In genomic region chr6:97346932-97347331, GRCm38 (mm10) we compare ENCODE assay signal across 22 mouse cellular contexts.
DNase-seq lines count a peak whose midpoint lies in the region; ATAC-seq and TF ChIP-seq lines count a peak whose summit lies in the region.
"Had no signal": no experiment of that assay in that cellular context is flagged by ENCODE, and none has a peak within 500 bp of the region (broad histone marks: within the 10 kb centered on the region; RNA-seq: fewer than 3 reads in every experiment).

No protein-coding gene starts in this region.

- no peaks in the 10 kb centered on the region for H3K36me3 ChIP-seq in lung, embryonic 14.5 days (ENCODE audit: insufficient read depth)
- H3K36me3 ChIP-seq in lung, postnatal 0 days (ENCODE audit: insufficient read depth, low read length) = no peaks in the 10 kb centered on the region
- H3K36me3 ChIP-seq: embryonic facial prominence, embryonic 12.5 days; neural tube, embryonic 15.5 days had no signal

- peak; percentile 4 for DNase-seq in adrenal gland, adult 2 months
- no peak for DNase-seq in adrenal gland, postnatal 4 days (ENCODE audit: low spot score in 2 of 2)
- peak; percentile 21 for DNase-seq in kidney, adult 9 months
- no peak for DNase-seq in kidney, postnatal 36 days
- DNase-seq in lung, embryonic 14.5 days = no peak
- DNase-seq in lung, postnatal 0 days (ENCODE audit: low spot score) = no peak
- DNase-seq in cerebellum, postnatal 36 days = no peak
- DNase-seq in cerebellum, adult 11-12 months = no peak
- DNase-seq: adrenal gland, adult 8-10 months; cerebellum, adult 9-11 months; gastrocnemius, postnatal 25 days; lung, postnatal 10 days; thymus, postnatal 14 days had no signal

- peaks cover 11% of the 10 kb centered on the region for H3K4me1 ChIP-seq in lung, embryonic 14.5 days (ENCODE audit: insufficient read depth)
- H3K4me1 ChIP-seq in lung, postnatal 0 days (ENCODE audit: insufficient read depth, low read depth, low read length) = no peaks in the 10 kb centered on the region

- no peaks in the 10 kb centered on the region for H3K9me3 ChIP-seq in lung, embryonic 14.5 days (ENCODE audit: low read depth, low read length)
- H3K9me3 ChIP-seq in lung, postnatal 0 days (ENCODE audit: low read length) = no peaks in the 10 kb centered on the region
- H3K9me3 ChIP-seq: embryonic facial prominence, embryonic 12.5 days; heart, embryonic 10.5 days; hindbrain, embryonic 10.5 days; neural tube, embryonic 15.5 days had no signal

- H3K4me3 ChIP-seq in lung, embryonic 14.5 days (ENCODE audit: low read depth, low read length) = no peak overlapping the region
- no peak overlapping the region for H3K4me3 ChIP-seq in lung, postnatal 0 days (ENCODE audit: low read depth, low read length)
- H3K4me3 ChIP-seq: embryonic facial prominence, embryonic 12.5 days; erythroblast, embryonic 14.5 days; heart, embryonic 10.5 days; hindbrain, embryonic 10.5 days; neural tube, embryonic 15.5 days had no signal

- no peak overlapping the region for H3K9ac ChIP-seq in lung, embryonic 14.5 days
- no peak overlapping the region for H3K9ac ChIP-seq in lung, postnatal 0 days (replicated peaks; ENCODE audit: low read depth)
- H3K9ac ChIP-seq: embryonic facial prominence, embryonic 12.5 days; liver, embryonic 14.5 days; neural tube, embryonic 15.5 days had no signal

- H3K27me3 ChIP-seq in lung, embryonic 14.5 days (ENCODE audit: insufficient read depth, low read length) = no peaks in the 10 kb centered on the region
- no peaks in the 10 kb centered on the region for H3K27me3 ChIP-seq in lung, postnatal 0 days (replicated peaks; ENCODE audit: insufficient read depth, low read length)
- H3K27me3 ChIP-seq: embryonic facial prominence, embryonic 12.5 days; neural tube, embryonic 15.5 days had no signal

- no peak for TF ChIP-seq EP300 in lung, postnatal 0 days (IDR thresholded peaks at IDR 0.05)

- TF ChIP-seq CTCF in lung, embryonic 14.5 days (IDR thresholded peaks at IDR 0.05; ENCODE audit: low read depth) = no peak
- no peak for TF ChIP-seq CTCF in lung, postnatal 0 days (IDR thresholded peaks at IDR 0.05)

- H3K4me2 ChIP-seq in lung, embryonic 14.5 days = no peak overlapping the region
- H3K4me2 ChIP-seq in lung, postnatal 0 days (replicated peaks; ENCODE audit: low read depth, low read length) = no peak overlapping the region
- H3K4me2 ChIP-seq: embryonic facial prominence, embryonic 12.5 days; neural tube, embryonic 15.5 days had no signal

- H3K27ac ChIP-seq in lung, embryonic 14.5 days (ENCODE audit: low read depth) = 0 out of 2 replicates have a peak overlapping the region, but pooled peaks have one; percentile 30
- no peak overlapping the region for H3K27ac ChIP-seq in lung, postnatal 0 days (ENCODE audit: low read length)
- H3K27ac ChIP-seq: embryonic facial prominence, embryonic 12.5 days; heart, embryonic 10.5 days; hindbrain, embryonic 10.5 days; hindbrain, postnatal 0 days; liver, embryonic 14.5 days; neural tube, embryonic 15.5 days had no signal

- 56% methylated on average over 1 of the region's 1 CpGs for WGBS in lung, embryonic 14.5 days
- 71% methylated on average over 1 of the region's 1 CpGs for WGBS in lung, postnatal 0 days

- ATAC-seq in lung, embryonic 14.5 days (ENCODE audit: insufficient read depth) = no peak
- no peak for ATAC-seq in lung, postnatal 0 days
- ATAC-seq: forebrain, embryonic 14.5 days; hindbrain, postnatal 0 days; midbrain, embryonic 16.5 days had no signal

Comparison
In these comparisons a context has a peak if more than half of its experiments do, and no peak if none do; other contexts are left out.
1. DNase-seq: peak in adrenal gland, adult 2 months (single experiment) and kidney, adult 9 months (single experiment); none in adrenal gland, postnatal 4 days (0 of 2), kidney, postnatal 36 days (0 of 2), lung, embryonic 14.5 days (single experiment), lung, postnatal 0 days (single experiment), cerebellum, postnatal 36 days (0 of 2) and cerebellum, adult 11-12 months (single experiment).